Mouse (Mus musculus) cortical plate, adult 2 months (tissue): ENCODE data around the gene Mettl17. TPM values are rescaled to one million over a fixed set of nuclear protein-coding genes. Genes with fewer than 3 reads are reported as not detected.

Experiments
- H3K27ac ChIP-seq: fragments of 200-500 bp; 2 replicates; pipeline ENCODE4 v1.5.1; 2012; ENCODE audit warnings: low read length, control low read depth, inconsistent platforms; ENCODE audit not compliant: insufficient read depth
- H3K4me1 ChIP-seq: fragments of 200-500 bp; 2 replicates; pipeline ENCODE4 v1.6.1; 2011; ENCODE audit warnings: low read length; ENCODE audit not compliant: control insufficient read depth, insufficient read depth
- H3K4me3 ChIP-seq: fragments of 200-500 bp; 2 replicates; pipeline ENCODE4 v1.5.1; 2011; ENCODE audit warnings: mild to moderate bottlenecking, low read length, control low read depth; ENCODE audit not compliant: insufficient read depth
- CTCF ChIP-seq: fragments of 200-500 bp; IDR thresholded peaks from 2 replicates; pipeline ENCODE4 v1.5.1; 2011; ENCODE audit warnings: mild to moderate bottlenecking, control low read depth, low read length; ENCODE audit not compliant: insufficient read depth; ENCODE audit errors: extremely low read depth
- POLR2A ChIP-seq: fragments of 200-500 bp; IDR thresholded peaks from 2 replicates; pipeline ENCODE4 v1.6.1; 2011; ENCODE audit warnings: mild to moderate bottlenecking, low read length, control low read depth; ENCODE audit not compliant: insufficient read depth; ENCODE audit errors: extremely low read depth
- polyA plus RNA-seq: library from polyadenylated mRNA; depleted of rRNA; stranded (reverse); fragments of >200 nt; gene quantifications from 2 replicates; pipeline ENCODE4 v1.2.3, GENCODE M21; 2012

The Mettl17 gene
- polyA plus RNA-seq, 1 experiment: 41.4 TPM

GRCm38 (mm10) chr14:51895071-51895470, 10.4 kb downstream of the Mettl17 start:
- Histone ChIP-seq H3K4me3 (no peak overlapping the region), H3K4me1 (no peaks in the 10 kb centered on the region), H3K27ac (no peak overlapping the region)
- TF ChIP-seq CTCF: no peak
- no peak for TF ChIP-seq POLR2A

GRCm38 (mm10) chr14:51896019-51896418, 11.4 kb downstream of the Mettl17 start:
- H3K4me1 ChIP-seq: no peaks in the 10 kb centered on the region
- H3K27ac ChIP-seq: no peak overlapping the region
- TF ChIP-seq CTCF (no peak), POLR2A (no peak)
- no peak overlapping the region for H3K4me3 ChIP-seq

GRCm38 (mm10) chr14:51896539-51897170, 12.0 kb downstream of the Mettl17 start:
- TF ChIP-seq CTCF (no peak), POLR2A (no peak)
- no peak overlapping the region for H3K27ac ChIP-seq
- no peaks in the 10 kb centered on the region for H3K4me1 ChIP-seq
- no peak overlapping the region for H3K4me3 ChIP-seq

- no peak for TF ChIP-seq CTCF
- TF ChIP-seq POLR2A: no peak
- H3K4me3 ChIP-seq: no peak overlapping the region
- no peaks in the 10 kb centered on the region for H3K4me1 ChIP-seq
- no peak overlapping the region for H3K27ac ChIP-seq
Measured at GRCm38 (mm10) chr14:51899351-51899750, 14.7 kb downstream of the Mettl17 start.

GRCm38 (mm10) chr14:51902806-51903710, 18.4 kb downstream of the Mettl17 start:
- TF ChIP-seq POLR2A (no peak), CTCF (peak; percentile 92)
- no peaks in the 10 kb centered on the region for H3K4me1 ChIP-seq

GRCm38 (mm10) chr14:51903782-51904181, 19.1 kb downstream of the Mettl17 start:
- Histone ChIP-seq H3K4me3 (no peak overlapping the region), H3K4me1 (no peaks in the 10 kb centered on the region), H3K27ac (no peak overlapping the region)
- TF ChIP-seq POLR2A (no peak), CTCF (no peak)

More at GRCm38 (mm10) chr14:51902806-51903710, 18.4 kb downstream of the Mettl17 start:
- no peak overlapping the region for H3K4me3 ChIP-seq
- H3K27ac ChIP-seq: no peak overlapping the region

GRCm38 (mm10) chr14:51904706-51905105, 20.1 kb downstream of the Mettl17 start:
- TF ChIP-seq POLR2A: no peak
- 0 out of 2 replicates have a peak, but pooled peaks have one; percentile 0 for TF ChIP-seq CTCF
- Histone ChIP-seq H3K4me3 (no peak overlapping the region), H3K4me1 (no peaks in the 10 kb centered on the region), H3K27ac (no peak overlapping the region)

- no peaks in the 10 kb centered on the region for H3K4me1 ChIP-seq
- H3K4me3 ChIP-seq: no peak overlapping the region
- no peak for TF ChIP-seq POLR2A
- TF ChIP-seq CTCF: no peak
- H3K27ac ChIP-seq: no peak overlapping the region
Measured at GRCm38 (mm10) chr14:51906102-51906501, 21.5 kb downstream of the Mettl17 start.

- H3K4me3 ChIP-seq: peak overlapping the region; percentile 35
- no peak for TF ChIP-seq CTCF
- no peak for TF ChIP-seq POLR2A
- no peaks in the 10 kb centered on the region; the same call in 1 of the 2 replicates for H3K4me1 ChIP-seq
- no peak overlapping the region for H3K27ac ChIP-seq
Measured at GRCm38 (mm10) chr14:51911301-51911700, 26.7 kb downstream of the Mettl17 start.

- peak overlapping the region; percentile 65 for H3K4me3 ChIP-seq
- TF ChIP-seq CTCF (no peak), POLR2A (no peak)
- H3K4me1 ChIP-seq: no peaks in the 10 kb centered on the region; the same call in 1 of the 2 replicates
- peak overlapping the region; percentile 69 for H3K27ac ChIP-seq
Measured at GRCm38 (mm10) chr14:51912391-51913061, 27.9 kb downstream of the Mettl17 start.
